In genomic region chr3:141838864-141839263, GRCm38 (mm10) we compare ENCODE assay signal across 8 mouse cellular contexts.
DNase-seq lines count a peak whose midpoint lies in the region; ATAC-seq and TF ChIP-seq lines count a peak whose summit lies in the region.

No protein-coding gene starts in this region.

- H3K9me3 ChIP-seq in CH12.LX (replicated peaks; ENCODE audit: low read length): no peaks in the 10 kb centered on the region
- no peaks in the 10 kb centered on the region for H3K9me3 ChIP-seq in forebrain, embryonic 14.5 days (replicated peaks; ENCODE audit: control insufficient read depth, low read length)

- no peak for TF ChIP-seq POLR2A in CH12.LX (IDR thresholded peaks at IDR 0.05; ENCODE audit: low read depth, low read length)

- H3K36me3 ChIP-seq in CH12.LX (replicated peaks in 1 of 2; ENCODE audit: control insufficient read depth in 1 of 2, insufficient read depth in 1 of 2, low read length in 1 of 2): no peaks in the 10 kb centered on the region
- H3K36me3 ChIP-seq in forebrain, embryonic 14.5 days (ENCODE audit: control insufficient read depth, insufficient read depth, low read length): no peaks in the 10 kb centered on the region

- no peak overlapping the region for H3K4me3 ChIP-seq in CH12.LX (replicated peaks in 1 of 3; ENCODE audit: low read depth in 2 of 3, low read length in 2 of 3, poor library complexity in 1 of 3)
- H3K4me3 ChIP-seq in forebrain, embryonic 14.5 days (ENCODE audit: low read depth, low read length): no peak overlapping the region

- no peak overlapping the region for H3K9ac ChIP-seq in CH12.LX (ENCODE audit: insufficient read depth, low read depth)
- no peak overlapping the region for H3K9ac ChIP-seq in forebrain, embryonic 14.5 days (ENCODE audit: low read length)

- peak; percentile 93 for TF ChIP-seq RAD21 in CH12.LX (IDR thresholded peaks at IDR 0.05; ENCODE audit: low read depth, low read length)

- peaks cover 5 to 9% of the 10 kb centered on the region in 2 experiments; a peak in 2 of 4 replicates for H3K4me1 ChIP-seq in CH12.LX (ENCODE audit: control insufficient read depth in 1 of 2, insufficient read depth in 2 of 2)
- H3K4me1 ChIP-seq in forebrain, embryonic 14.5 days (ENCODE audit: control insufficient read depth, insufficient read depth, low read length): no peaks in the 10 kb centered on the region

- ATAC-seq in forebrain, embryonic 14.5 days: peak; percentile 52; the same call in 1 of the 2 replicates
- peak; percentile 90 for ATAC-seq in megakaryocyte-erythroid progenitor cell, adult 5-6 weeks (replicated peaks; ENCODE audit: low FRiP score, low TSS enrichment, poor library complexity, severe bottlenecking)

- H3K27ac ChIP-seq in CH12.LX (ENCODE audit: insufficient read depth, low read depth): no peak overlapping the region
- no peak overlapping the region for H3K27ac ChIP-seq in forebrain, embryonic 14.5 days (ENCODE audit: low read depth, low read length)

- in situ Hi-C loops in CH12.LX (cut with MboI; ENCODE audit: low pct_ligation_motif_present, low pct_unique_long_range_greater_than_20kb, low sequenced_read_pairs): loop anchor here (25.0 kb wide), 1 partner anchor 377 kb away; the partner anchor contains the start of gene Unc5c

- WGBS in forebrain, embryonic 14.5 days: 44% methylated on average over 7 of the region's 7 CpGs

- peak; percentile 16 for DNase-seq in kidney, adult 9 months
- no peak for DNase-seq in kidney, adult 11 months
- DNase-seq in CH12.LX (ENCODE audit: extremely low read depth): peak; percentile 70
- peak; percentile 16 for DNase-seq in c-Kit-positive CD71-positive TER-119-positive erythroid progenitor cells, embryonic 14.5 days (ENCODE audit: low spot score)
- DNase-seq in forebrain, embryonic 14.5 days (ENCODE audit: low spot score): peak; percentile 76
- DNase-seq in spleen, postnatal 10 days (ENCODE audit: low spot score in 2 of 2): no peak
- DNase-seq in heart, adult 11 months: no peak

- peak; percentile 95 to 98 for TF ChIP-seq CTCF in CH12.LX (conservative IDR thresholded peaks at IDR 0.05 in 1 of 2, IDR thresholded peaks at IDR 0.05 in 1 of 2; ENCODE audit: low read depth in 2 of 2, low read length in 2 of 2)

- 0 out of 2 replicates have a peak, but pooled peaks have one; percentile 21 for TF ChIP-seq EP300 in CH12.LX (IDR thresholded peaks at IDR 0.05; ENCODE audit: low read length)

- H3K4me2 ChIP-seq in CH12.LX (ENCODE audit: insufficient read depth, low read depth, poor library complexity, severe bottlenecking): 0 out of 2 replicates have a peak overlapping the region, but pooled peaks have one; percentile 5
- no peak overlapping the region for H3K4me2 ChIP-seq in forebrain, embryonic 14.5 days (ENCODE audit: low read length)

- H3K27me3 ChIP-seq in CH12.LX (replicated peaks): no peaks in the 10 kb centered on the region
- no peaks in the 10 kb centered on the region for H3K27me3 ChIP-seq in forebrain, embryonic 14.5 days (replicated peaks; ENCODE audit: control insufficient read depth, insufficient read depth, low read length)

- H3K79me2 ChIP-seq in CH12.LX (replicated peaks; ENCODE audit: control insufficient read depth, extremely low read depth, insufficient read depth, poor library complexity, severe bottlenecking): no peaks in the 10 kb centered on the region

- dilution Hi-C loops in CH12.LX (cut with MboI; ENCODE audit: extremely low pct_ligation_motif_present, extremely low pct_unique_long_range_greater_than_20kb, low sequenced_read_pairs): no loop called here

TF ChIP-seq in CH12.LX, 34 proteins besides CTCF, POLR2A, EP300 and RAD21:
- TF ChIP-seq NELFE (IDR thresholded peaks at IDR 0.05; ENCODE audit: low read depth, low read length) (0 out of 2 replicates have a peak, but pooled peaks have one; percentile 57), NRF1 (IDR thresholded peaks at IDR 0.05; ENCODE audit: low read depth, low read length) (0 out of 2 replicates have a peak, but pooled peaks have one; percentile 20), TBP (conservative IDR thresholded peaks at IDR 0.05; ENCODE audit: low read depth, low read length) (no peak), E2F4 (IDR thresholded peaks at IDR 0.05; ENCODE audit: insufficient replicate concordance, low read depth, low read length) (no peak), SMC3 (IDR thresholded peaks at IDR 0.05; ENCODE audit: low read depth, low read length) (peak; percentile 71), ELF1 (IDR thresholded peaks at IDR 0.05; ENCODE audit: low read depth, low read length) (0 out of 2 replicates have a peak, but pooled peaks have one; percentile 38), JUND (conservative IDR thresholded peaks at IDR 0.05; ENCODE audit: low read depth, low read length) (0 out of 2 replicates have a peak, but pooled peaks have one; percentile 16)

Comparison
In these comparisons a context has a peak if more than half of its experiments do, and no peak if none do; other contexts are left out.
1. DNase-seq: peak in kidney, adult 9 months (single experiment), CH12.LX (single experiment), c-Kit-positive CD71-positive TER-119-positive erythroid progenitor cells, embryonic 14.5 days (single experiment) and forebrain, embryonic 14.5 days (single experiment); none in kidney, adult 11 months (single experiment), spleen, postnatal 10 days (0 of 2) and heart, adult 11 months (single experiment).